Mouse (Mus musculus) kidney, postnatal 0 days (tissue): ENCODE data around the gene Kcnf1. TPM values are rescaled to one million over a fixed set of nuclear protein-coding genes. Genes with fewer than 3 reads are reported as not detected.

Experiments
- ATAC-seq: fragments of 200-750 bp; cut with Nextera tagmentation; replicated peaks from 2 replicates; pipeline ENCODE4 v1.8.0; 2017; ENCODE audit warnings: low read depth, moderate number of reproducible peaks, moderate TSS enrichment, moderate library complexity; ENCODE audit not compliant: low FRiP score
- DNase-seq: peaks from one replicate; pipeline ENCODE4 v3.0.0-alpha.2; 2016; ENCODE audit warnings: low spot score
- H3K27ac ChIP-seq: fragments of 300-500 bp; sonication (generic); 2 replicates; pipeline ENCODE4 v1.5.1; 2014; ENCODE audit warnings: mild to moderate bottlenecking
- H3K27me3 ChIP-seq: fragments of 300-500 bp; sonication (generic); 2 replicates; pipeline ENCODE4 v1.6.1; 2014; ENCODE audit warnings: low read length, mixed read lengths; ENCODE audit not compliant: insufficient read depth
- H3K36me3 ChIP-seq: fragments of 300-500 bp; sonication (generic); 2 replicates; pipeline ENCODE4 v1.6.1; 2014; ENCODE audit warnings: low read length, mixed read lengths; ENCODE audit not compliant: insufficient read depth
- H3K4me1 ChIP-seq: fragments of 300-500 bp; sonication (generic); replicated peaks from 2 replicates; pipeline ENCODE4 v1.6.1; 2014; ENCODE audit warnings: antibody characterized with exemption, low read length, mixed read lengths; ENCODE audit not compliant: insufficient read depth
- H3K4me2 ChIP-seq: fragments of 300-500 bp; sonication (generic); 2 replicates; pipeline ENCODE4 v1.6.1; 2014; ENCODE audit warnings: mild to moderate bottlenecking, low read length, moderate library complexity, mixed read lengths
- H3K4me3 ChIP-seq: fragments of 300-500 bp; sonication (generic); replicated peaks from 2 replicates; pipeline ENCODE4 v1.5.1; 2014; ENCODE audit warnings: low read depth, low read length
- H3K9ac ChIP-seq: fragments of 300-500 bp; sonication (generic); 2 replicates; pipeline ENCODE4 v1.6.1; 2014; ENCODE audit warnings: low read depth, low read length
- H3K9me3 ChIP-seq: fragments of 300-500 bp; sonication (generic); replicated peaks from 2 replicates; pipeline ENCODE4 v1.6.1; 2016; ENCODE audit warnings: low read length, inconsistent platforms, mixed read lengths
- CTCF ChIP-seq: IDR thresholded peaks from 2 replicates; pipeline ENCODE4 v1.5.1; 2016; ENCODE audit warnings: antibody characterized with exemption, low read depth, mild to moderate bottlenecking, moderate library complexity
- WGBS: fragments of 180-500 bp; shearing (Covaris S2); extraction: QIAGEN DNeasy Blood & Tissue Kit; methylation state at CpG from one replicate; pipeline ENCODE4 v1.1.7; 2014; 5-methylcytosine and 5-hydroxymethylcytosine counted together
- polyA plus RNA-seq: library from polyadenylated mRNA; unstranded; fragments of >200 nt; fragmentation: Nextera tagmentation; extraction: Ambion mirVana; gene quantifications from 2 replicates; pipeline ENCODE4 v1.2.1, GENCODE M21; 2015

Gene Kcnf1
- polyA plus RNA-seq, result 0.77 and 0.95 TPM in 2 replicates

GRCm38 (mm10) chr12:17176757-17177092, at the start of gene Kcnf1:
Gene Kcnf1, minus strand, starts transcription at chr12:17176888.
- Histone ChIP-seq H3K4me3 (peak within 1 kb of the TSS; percentile 34), H3K9me3 (no peaks in the 10 kb centered on the region), H3K36me3 (no peaks in the 10 kb centered on the region), H3K27ac (no peak within 1 kb of the TSS), H3K4me2 (peak within 1 kb of the TSS; percentile 80), H3K4me1 (no peaks in the 10 kb centered on the region; the same call in 1 of the 2 replicates), H3K27me3 (peaks cover 19% of the 10 kb centered on the region), H3K9ac (peak within 1 kb of the TSS; percentile 44; the same call in 1 of the 2 replicates)
- TF ChIP-seq CTCF, result no peak; the same call in 1 of the 2 replicates
- WGBS, result 40% methylated on average over 4 of the region's 4 CpGs
- DNase-seq, result no peak
- ATAC-seq, result no peak

GRCm38 (mm10) chr12:17225012-17225411, 48.3 kb upstream of the Kcnf1 start:
- no peak for TF ChIP-seq CTCF
- Histone ChIP-seq H3K27ac (no peak overlapping the region), H3K4me1 (no peaks in the 10 kb centered on the region), H3K9ac (no peak overlapping the region), H3K36me3 (no peaks in the 10 kb centered on the region), H3K9me3 (no peaks in the 10 kb centered on the region), H3K4me3 (no peak overlapping the region), H3K4me2 (no peak overlapping the region), H3K27me3 (no peaks in the 10 kb centered on the region)
- no peak for DNase-seq
- no peak for ATAC-seq
- WGBS, result 77% methylated on average over 5 of the region's 5 CpGs

- Histone ChIP-seq H3K9me3 (no peaks in the 10 kb centered on the region), H3K36me3 (no peaks in the 10 kb centered on the region), H3K4me1 (no peaks in the 10 kb centered on the region), H3K9ac (no peak overlapping the region), H3K27me3 (no peaks in the 10 kb centered on the region), H3K4me3 (no peak overlapping the region), H3K4me2 (no peak overlapping the region), H3K27ac (no peak overlapping the region)
- DNase-seq (no peak), ATAC-seq (no peak)
- 32% methylated on average over 3 of the region's 3 CpGs for WGBS
- no peak for TF ChIP-seq CTCF
These were observed 46.4 kb upstream of the Kcnf1 start for GRCm38 (mm10) chr12:17223050-17223449.

GRCm38 (mm10) chr12:17221891-17222428, 45.3 kb upstream of the Kcnf1 start:
- Histone ChIP-seq H3K4me1 (no peaks in the 10 kb centered on the region), H3K4me2 (no peak overlapping the region), H3K9ac (no peak overlapping the region), H3K27me3 (no peaks in the 10 kb centered on the region), H3K27ac (no peak overlapping the region), H3K9me3 (no peaks in the 10 kb centered on the region), H3K36me3 (no peaks in the 10 kb centered on the region), H3K4me3 (no peak overlapping the region)
- WGBS, result 42% methylated on average over 5 of the region's 5 CpGs
- DNase-seq (peak; percentile 50), ATAC-seq (no peak)
- TF ChIP-seq CTCF, result peak; percentile 73

GRCm38 (mm10) chr12:17220631-17221030, 43.9 kb upstream of the Kcnf1 start:
- Histone ChIP-seq H3K36me3 (no peaks in the 10 kb centered on the region), H3K9ac (no peak overlapping the region), H3K27me3 (no peaks in the 10 kb centered on the region), H3K9me3 (no peaks in the 10 kb centered on the region), H3K4me1 (no peaks in the 10 kb centered on the region), H3K4me3 (no peak overlapping the region), H3K4me2 (no peak overlapping the region), H3K27ac (no peak overlapping the region)
- DNase-seq (no peak), ATAC-seq (no peak)
- 69% methylated on average over 5 of the region's 5 CpGs for WGBS
- no peak for TF ChIP-seq CTCF

- no peak for TF ChIP-seq CTCF
- DNase-seq, result peak; percentile 19
These were observed 42.4 kb upstream of the Kcnf1 start for GRCm38 (mm10) chr12:17219107-17219506.

GRCm38 (mm10) chr12:17218390-17218789, 41.7 kb upstream of the Kcnf1 start:
- H3K4me2 ChIP-seq, result no peak overlapping the region
- no peak for ATAC-seq
- WGBS, result 57% methylated on average over 8 of the region's 8 CpGs

More at GRCm38 (mm10) chr12:17219107-17219506, 42.4 kb upstream of the Kcnf1 start:
- ATAC-seq, result no peak
- Histone ChIP-seq H3K4me2 (no peak overlapping the region), H3K9ac (no peak overlapping the region), H3K9me3 (no peaks in the 10 kb centered on the region), H3K36me3 (no peaks in the 10 kb centered on the region), H3K27ac (no peak overlapping the region), H3K4me1 (no peaks in the 10 kb centered on the region), H3K27me3 (no peaks in the 10 kb centered on the region), H3K4me3 (no peak overlapping the region)
- WGBS, result 27% methylated on average over 4 of the region's 4 CpGs

More at GRCm38 (mm10) chr12:17218390-17218789, 41.7 kb upstream of the Kcnf1 start:
- no peak overlapping the region for H3K4me3 ChIP-seq
- no peaks in the 10 kb centered on the region for H3K36me3 ChIP-seq
- H3K9me3 ChIP-seq, result no peaks in the 10 kb centered on the region
- no peaks in the 10 kb centered on the region for H3K4me1 ChIP-seq
- DNase-seq, result no peak
- no peak for TF ChIP-seq CTCF
- no peak overlapping the region for H3K9ac ChIP-seq
- no peak overlapping the region for H3K27ac ChIP-seq
- H3K27me3 ChIP-seq, result no peaks in the 10 kb centered on the region
